Mouse (Mus musculus) liver, embryonic 14.5 days (tissue): ENCODE measurements around the gene Fmo1. TPM values are rescaled to one million over a fixed set of nuclear protein-coding genes. Genes with fewer than 3 reads are reported as not detected.

Experiments used
- ATAC-seq: fragments of 200-750 bp; cut with Nextera tagmentation; 2 replicates; pipeline ENCODE4 v1.8.0; 2017; ENCODE audit warnings: moderate number of reproducible peaks, mild to moderate bottlenecking, moderate library complexity; ENCODE audit not compliant: insufficient read depth
- DNase-seq, 3 experiments: peaks; one replicate each; pipeline ENCODE4 v3.0.0-alpha.2; 2012 to 2013; ENCODE audit warnings: low read depth in 3 of 3, low spot score in 3 of 3
- H3K27ac ChIP-seq: fragments of 300-500 bp; sonication (generic); 2 replicates; pipeline ENCODE4 v1.5.1; 2014; ENCODE audit warnings: moderate library complexity, mild to moderate bottlenecking, control low read depth, inconsistent platforms
- H3K27me3 ChIP-seq: fragments of 300-500 bp; sonication (generic); 2 replicates; pipeline ENCODE4 v1.6.1; 2014; ENCODE audit warnings: mild to moderate bottlenecking, low read length, moderate library complexity; ENCODE audit not compliant: control insufficient read depth, insufficient read depth
- H3K36me3 ChIP-seq: fragments of 300-500 bp; sonication (generic); replicated peaks from 2 replicates; pipeline ENCODE4 v1.6.1; 2014; ENCODE audit warnings: low read depth; ENCODE audit not compliant: control insufficient read depth, insufficient read depth
- H3K4me1 ChIP-seq, 2 experiments: fragments of 200-500 bp in 1 of 2; fragments of 300-500 bp in 1 of 2; sonication (generic) in 1 of 2; replicated peaks; 2 replicates each; pipeline ENCODE4 v1.6.1; 2012 to 2014; ENCODE audit warnings: antibody characterized with exemption in 1 of 2, inconsistent platforms in 1 of 2, low read length in 1 of 2; ENCODE audit not compliant: control insufficient read depth in 2 of 2, insufficient read depth in 2 of 2
- H3K4me2 ChIP-seq: fragments of 300-500 bp; sonication (generic); 2 replicates; pipeline ENCODE4 v1.6.1; 2014; ENCODE audit warnings: low read depth, mild to moderate bottlenecking, control low read depth, moderate library complexity
- H3K4me3 ChIP-seq, 2 experiments: fragments of 200-500 bp in 1 of 2; fragments of 300-500 bp in 1 of 2; sonication (generic) in 1 of 2; 2 replicates each; pipeline ENCODE4 v1.5.1; 2012 to 2014; ENCODE audit warnings: low read depth in 2 of 2, low read length in 2 of 2, mild to moderate bottlenecking in 2 of 2, control low read depth in 1 of 2, inconsistent platforms in 1 of 2, moderate library complexity in 1 of 2; ENCODE audit not compliant: insufficient read depth in 1 of 2
- H3K9ac ChIP-seq: fragments of 300-500 bp; sonication (generic); replicated peaks from 2 replicates; pipeline ENCODE4 v1.6.1; 2014; ENCODE audit warnings: mild to moderate bottlenecking, control low read depth, moderate library complexity
- H3K9me3 ChIP-seq: fragments of 300-500 bp; sonication (generic); 2 replicates; pipeline ENCODE4 v1.6.1; 2016; ENCODE audit warnings: low read length, mixed read lengths; ENCODE audit not compliant: control insufficient read depth
- CTCF ChIP-seq: IDR thresholded peaks from 2 replicates; pipeline ENCODE4 v1.5.1; 2016; ENCODE audit warnings: antibody characterized with exemption, low read depth, control low read depth
- EP300 ChIP-seq: IDR thresholded peaks from 2 replicates; pipeline ENCODE4 v1.6.1; 2016; ENCODE audit warnings: antibody characterized with exemption, low read depth
- WGBS: fragments of 180-500 bp; shearing (Covaris S2); extraction: QIAGEN DNeasy Blood & Tissue Kit; methylation state at CpG from one replicate; pipeline ENCODE4 v1.1.7; 2014; ENCODE audit not compliant: insufficient replicate concordance; 5-methylcytosine and 5-hydroxymethylcytosine counted together
- polyA plus RNA-seq, 2 experiments: library from polyadenylated mRNA; depleted of rRNA in 1 of 2; stranded (reverse) in 1 of 2; unstranded in 1 of 2; fragments of >200 nt; fragmentation: Nextera tagmentation in 1 of 2; extraction: Ambion mirVana in 1 of 2; gene quantifications; 2 replicates each; pipeline versions ENCODE4 v1.2.1 to v1.2.3; 2012 to 2014

The Fmo1 gene
- polyA plus RNA-seq (2012; rRNA removed) (11.4 and 13.7 TPM in 2 replicates), polyA plus RNA-seq (2014; fragmentation: Nextera tagmentation; extraction: Ambion mirVana) (13.6 and 14.4 TPM in 2 replicates)

- Histone ChIP-seq H3K4me2 (peak within 1 kb of the TSS; percentile 27), H3K9me3 (no peaks in the 10 kb centered on the region), H3K4me1 (peaks cover 0 to 7% of the 10 kb centered on the region in 2 experiments; a peak in 2 of 4 replicates), H3K27me3 (no peaks in the 10 kb centered on the region), H3K4me3 (no peak within 1 kb of the TSS), H3K9ac (no peak within 1 kb of the TSS), H3K27ac (no peak within 1 kb of the TSS), H3K36me3 (no peaks in the 10 kb centered on the region)
- TF ChIP-seq EP300 (peak; percentile 57; the same call in 1 of the 2 replicates), CTCF (no peak)
- peak; percentile 59 for ATAC-seq
- WGBS: 11% methylated on average over 7 of the region's 7 CpGs
- peak in 1 of 3 experiments; percentile 19 for DNase-seq
Measured at GRCm38 (mm10) chr1:162866280-162866681, at the start of gene Fmo1. Gene Fmo1, minus strand, starts transcription at chr1:162866610.

GRCm38 (mm10) chr1:162914932-162915556, 48.6 kb upstream of the Fmo1 start:
- 60% methylated on average over 4 of the region's 4 CpGs for WGBS
- Histone ChIP-seq H3K4me1 (no peaks in the 10 kb centered on the region), H3K4me3 (no peak overlapping the region), H3K36me3 (no peaks in the 10 kb centered on the region), H3K4me2 (no peak overlapping the region), H3K9me3 (no peaks in the 10 kb centered on the region), H3K27ac (no peak overlapping the region), H3K27me3 (no peaks in the 10 kb centered on the region), H3K9ac (no peak overlapping the region)
- no peak for DNase-seq
- no peak for TF ChIP-seq EP300
- TF ChIP-seq CTCF: no peak
- no peak for ATAC-seq

- H3K27ac ChIP-seq: no peak overlapping the region
- ATAC-seq (no peak), DNase-seq (no peak)
- H3K36me3 ChIP-seq: no peaks in the 10 kb centered on the region
- no peak overlapping the region for H3K9ac ChIP-seq
- no peaks in the 10 kb centered on the region for H3K9me3 ChIP-seq
- no peak overlapping the region for H3K4me3 ChIP-seq
- H3K4me2 ChIP-seq: no peak overlapping the region
- H3K4me1 ChIP-seq: no peaks in the 10 kb centered on the region
- H3K27me3 ChIP-seq: no peaks in the 10 kb centered on the region
- TF ChIP-seq EP300: no peak
- no peak for TF ChIP-seq CTCF
Measured at GRCm38 (mm10) chr1:162912085-162912484, 45.7 kb upstream of the Fmo1 start.

- Histone ChIP-seq H3K4me3 (no peak overlapping the region), H3K9ac (no peak overlapping the region), H3K9me3 (no peaks in the 10 kb centered on the region), H3K27ac (no peak overlapping the region), H3K36me3 (no peaks in the 10 kb centered on the region), H3K4me2 (no peak overlapping the region), H3K27me3 (no peaks in the 10 kb centered on the region), H3K4me1 (no peaks in the 10 kb centered on the region)
- DNase-seq (no peak), ATAC-seq (no peak)
- WGBS: 65% methylated on average over 4 of the region's 4 CpGs
- TF ChIP-seq EP300: no peak
- TF ChIP-seq CTCF: no peak
Measured at GRCm38 (mm10) chr1:162901879-162902278, 35.5 kb upstream of the Fmo1 start.

- H3K4me3 ChIP-seq: no peak within 1 kb of the TSS
- WGBS: 55% methylated on average over 14 of the region's 14 CpGs
- ATAC-seq (no peak), DNase-seq (no peak)
- H3K27ac ChIP-seq: no peak within 1 kb of the TSS
- no peak within 1 kb of the TSS for H3K4me2 ChIP-seq
- no peaks in the 10 kb centered on the region for H3K4me1 ChIP-seq
- TF ChIP-seq CTCF (no peak), EP300 (no peak)
- no peak within 1 kb of the TSS for H3K9ac ChIP-seq
- no peaks in the 10 kb centered on the region for H3K9me3 ChIP-seq
- H3K27me3 ChIP-seq: no peaks in the 10 kb centered on the region
- H3K36me3 ChIP-seq: no peaks in the 10 kb centered on the region
Measured at GRCm38 (mm10) chr1:162897838-162898811, 31.7 kb upstream of the Fmo1 start, which contains the start of gene Fmo2. Gene Fmo2, minus strand, starts transcription at chr1:162898726.
